Mouse (Mus musculus) testis, postnatal 14 days (tissue): ENCODE measurements around the gene Myo16.
A peak's percentile ranks its signal among the peaks of the same experiment; 100 is the strongest.

Experiments used
- DNase-seq: peaks from one replicate; pipeline ENCODE4 v3.0.0; 2021; ENCODE audit warnings: low spot score

Myo16 gene

DNA sequence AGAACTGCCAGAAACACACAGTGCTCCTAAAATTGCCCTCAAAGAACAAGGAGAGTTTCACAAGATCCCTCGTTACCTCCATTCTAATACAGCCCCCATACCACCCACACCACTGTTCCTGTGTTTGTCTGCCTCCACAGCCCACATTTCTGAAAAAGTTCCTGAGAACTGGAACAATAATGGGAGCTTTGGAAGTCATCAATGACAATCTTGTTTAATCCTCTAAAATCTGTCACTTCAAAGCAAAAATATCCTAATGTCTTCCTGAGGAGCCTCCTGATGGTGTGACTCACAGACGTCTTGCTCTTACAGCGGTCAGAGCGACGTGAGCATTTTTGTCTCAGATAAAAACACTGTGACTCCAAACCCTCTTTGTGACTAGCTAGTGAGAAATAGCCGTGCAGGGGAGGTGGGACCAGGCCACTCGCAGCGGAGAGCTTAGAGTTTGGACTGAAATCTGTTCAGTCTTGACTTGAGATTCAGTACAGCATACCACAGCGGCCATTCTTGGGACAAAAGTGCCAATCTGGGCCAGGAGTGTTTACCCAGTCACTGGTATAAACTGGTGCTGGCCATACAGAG lies 394.4 kb downstream of the Myo16 start:
- DNase-seq: no peak

DNA sequence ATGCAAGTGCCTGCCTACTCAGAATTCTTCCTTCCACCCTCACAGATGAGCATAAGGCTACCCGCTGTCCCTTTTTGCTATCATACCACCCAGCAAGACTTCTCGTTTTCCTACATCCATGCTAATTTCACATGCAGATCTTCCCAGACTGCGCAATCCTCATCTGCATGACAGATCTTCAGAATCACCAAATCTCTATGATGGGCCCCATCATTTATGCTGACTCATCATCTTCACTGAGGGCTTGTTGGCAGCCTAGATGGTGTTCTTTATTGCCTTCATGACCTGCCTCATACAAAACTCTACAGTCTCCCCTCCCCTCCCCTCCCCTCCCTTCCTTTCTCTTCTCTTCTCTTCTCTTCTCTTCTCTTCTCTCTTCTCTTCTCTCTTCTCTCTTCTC lies 395.7 kb downstream of the Myo16 start:
- no peak for DNase-seq

DNA sequence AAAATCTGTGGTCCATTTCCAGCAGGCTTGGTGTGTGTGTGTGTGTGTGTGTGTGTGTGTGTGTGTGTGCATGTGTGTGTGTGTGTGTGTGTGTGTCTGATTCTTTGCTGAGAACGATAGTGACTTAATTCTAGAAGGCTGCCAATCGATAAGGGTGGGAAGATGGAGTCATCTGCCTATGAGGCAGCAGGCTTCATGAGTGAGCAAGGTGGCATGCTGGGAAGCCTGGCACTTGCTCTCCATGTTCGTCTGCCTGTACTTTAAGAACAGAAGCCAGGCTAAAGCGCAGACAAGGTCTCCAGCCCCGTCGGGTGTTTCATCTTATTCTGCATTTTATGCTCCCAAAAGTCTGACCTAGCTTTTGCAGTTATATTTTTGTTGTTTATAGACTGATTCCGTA lies 404.2 kb downstream of the Myo16 start:
- DNase-seq: no peak

DNA sequence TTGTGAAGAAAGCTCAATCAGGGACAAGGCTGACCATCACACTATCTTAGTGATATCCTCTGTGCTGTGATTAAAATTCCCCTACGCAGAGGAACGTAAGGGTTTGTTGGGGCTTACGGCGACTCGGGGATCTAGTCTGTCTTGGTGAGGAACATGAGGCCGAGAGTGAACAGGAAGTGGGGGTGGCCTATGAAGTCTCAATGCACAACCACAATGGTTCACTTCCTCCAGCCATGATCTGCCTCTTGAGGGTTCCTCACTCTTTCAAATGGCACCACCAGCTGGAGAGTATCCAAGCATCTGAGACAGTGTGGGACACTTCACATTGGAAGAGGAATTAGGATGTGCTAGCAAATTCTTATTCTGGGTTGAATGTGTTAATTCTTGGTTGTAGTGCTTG lies 405.8 kb downstream of the Myo16 start:
- DNase-seq: no peak

DNA sequence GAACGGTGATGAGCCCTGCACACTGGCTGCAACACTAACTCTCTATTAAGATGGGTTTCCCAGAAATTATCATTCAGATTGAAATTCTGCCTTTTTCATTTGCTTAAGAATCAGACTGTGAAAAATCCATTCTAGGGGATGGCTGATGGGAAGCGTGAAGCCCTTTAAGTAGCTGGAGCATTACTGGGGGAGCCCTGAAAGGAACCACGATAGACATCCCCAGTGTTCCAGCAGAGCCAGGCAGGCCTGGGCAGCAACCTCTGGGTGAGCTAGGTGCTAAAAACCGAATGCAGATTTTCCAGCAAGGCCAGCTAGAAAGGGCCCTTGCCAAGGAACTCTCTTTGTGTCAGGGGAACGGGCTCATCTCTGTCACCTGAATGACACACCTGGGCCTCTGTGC lies 407.9 kb downstream of the Myo16 start:
- no peak for DNase-seq

DNA sequence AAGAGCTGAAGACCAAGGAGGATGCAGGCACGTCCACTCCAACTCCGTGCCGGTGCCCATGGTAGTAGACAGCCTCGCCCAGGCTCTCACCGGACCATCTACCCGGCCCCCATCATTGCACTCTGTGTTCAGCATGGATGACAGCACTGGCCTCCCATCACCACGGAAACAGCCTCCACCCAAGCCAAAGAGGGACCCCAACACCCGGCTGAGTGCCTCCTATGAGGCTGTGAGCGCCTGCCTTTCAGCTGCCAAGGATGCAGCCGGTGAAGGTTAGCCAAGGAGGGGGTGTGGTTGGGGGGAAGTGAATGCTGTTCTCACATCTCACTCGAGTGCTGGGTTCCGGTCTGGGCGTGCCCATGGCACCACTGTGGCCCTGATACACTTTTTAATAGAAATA lies 408.3 kb downstream of the Myo16 start:
- no peak for DNase-seq

DNA sequence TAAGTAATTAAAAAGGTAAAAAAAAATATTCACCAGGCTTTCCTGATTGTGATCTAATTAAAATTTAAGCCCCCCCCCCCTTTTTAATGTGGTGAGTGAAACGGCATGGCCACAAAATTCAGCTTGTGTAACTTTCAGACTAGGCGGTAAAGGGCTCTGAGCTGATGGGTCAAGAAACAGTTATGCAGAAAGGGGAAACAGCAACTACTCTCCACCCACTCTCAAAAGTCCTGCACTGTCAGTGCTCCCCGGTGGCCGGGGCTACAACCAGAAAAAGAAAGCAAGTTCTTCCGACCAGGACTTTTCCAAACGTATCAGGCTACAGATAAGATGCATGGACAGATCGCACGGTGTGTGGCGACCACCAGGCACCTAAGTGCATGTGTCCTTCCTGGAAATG lies 408.9 kb downstream of the Myo16 start:
- DNase-seq: no peak

DNA sequence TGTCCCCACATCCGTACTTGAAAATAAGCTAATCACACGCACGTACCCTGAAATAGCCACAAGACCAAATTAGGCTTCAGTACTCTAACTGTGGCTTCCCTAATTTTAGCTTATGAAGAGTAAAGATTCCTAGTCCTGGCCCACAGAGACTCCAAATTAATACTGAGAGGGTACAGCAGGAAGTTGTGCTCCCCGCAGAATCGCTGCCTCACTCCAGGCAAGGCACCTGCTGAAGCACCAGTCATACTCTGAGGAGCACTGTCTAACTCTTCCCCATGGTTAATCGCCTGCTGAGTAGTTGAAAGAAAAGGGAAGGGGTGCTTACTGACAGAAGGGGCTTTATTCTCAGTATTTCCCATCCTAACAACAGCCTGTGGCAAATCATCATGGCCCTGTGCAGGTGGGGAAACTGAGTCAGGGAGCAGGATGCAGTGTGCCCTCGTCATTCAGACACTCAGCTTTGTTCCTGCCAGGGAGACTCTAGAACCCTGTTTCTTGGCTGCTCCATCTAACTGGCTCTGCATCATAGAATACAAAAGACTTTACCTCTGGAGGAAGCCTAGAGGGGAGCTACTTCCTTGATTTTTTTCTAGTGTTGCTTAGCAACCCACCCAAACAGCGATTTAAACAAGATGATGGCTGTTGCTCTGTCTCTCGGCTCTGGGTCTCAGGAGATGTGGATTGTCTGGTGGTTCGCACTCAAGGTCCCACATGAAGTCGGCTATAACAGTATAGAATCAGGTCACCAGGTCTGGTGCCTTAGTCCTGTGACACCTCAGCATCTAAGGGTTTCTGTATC lies 411.7 kb downstream of the Myo16 start:
- no peak for DNase-seq

DNA sequence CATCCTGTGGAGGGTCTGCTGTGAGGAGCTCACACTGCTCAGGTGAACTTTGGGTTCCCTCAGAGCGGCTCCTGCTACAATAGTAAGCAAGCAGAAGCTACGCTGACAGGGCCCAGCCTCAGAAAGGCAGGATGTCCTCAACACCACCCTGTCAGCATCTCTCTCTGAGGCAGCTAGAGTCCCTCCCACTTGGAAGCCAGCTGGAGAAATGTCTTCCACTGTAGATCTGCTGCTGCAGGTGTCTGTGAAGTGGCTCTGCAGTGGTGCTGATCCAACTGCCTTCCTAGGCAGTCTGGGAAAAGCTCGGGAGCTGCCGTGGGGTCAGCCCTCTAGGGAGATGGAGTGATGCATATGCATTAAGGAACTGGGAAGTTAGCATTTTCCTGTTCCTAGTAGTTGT lies 414.7 kb downstream of the Myo16 start:
- DNase-seq: no peak

DNA sequence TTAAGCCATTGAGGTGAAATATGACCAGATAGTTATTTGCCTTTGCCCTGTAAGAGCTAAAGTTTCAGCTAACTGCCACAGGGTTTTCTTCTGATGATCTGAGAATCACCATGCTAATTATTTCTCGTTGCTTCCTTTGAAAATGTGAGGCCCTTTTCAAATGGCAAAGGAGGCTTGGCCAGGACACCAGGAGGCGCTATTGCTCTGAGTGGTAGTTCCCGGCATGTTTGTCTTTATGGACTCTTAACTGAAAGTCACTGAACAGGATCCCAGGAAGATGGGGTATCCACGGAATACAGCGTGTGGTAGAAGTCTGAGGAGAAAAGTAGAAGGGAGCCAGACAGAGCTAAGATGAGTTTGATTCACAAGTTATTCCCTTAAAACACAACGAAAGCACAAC lies 420.4 kb downstream of the Myo16 start:
- peak; percentile 19 for DNase-seq

DNA sequence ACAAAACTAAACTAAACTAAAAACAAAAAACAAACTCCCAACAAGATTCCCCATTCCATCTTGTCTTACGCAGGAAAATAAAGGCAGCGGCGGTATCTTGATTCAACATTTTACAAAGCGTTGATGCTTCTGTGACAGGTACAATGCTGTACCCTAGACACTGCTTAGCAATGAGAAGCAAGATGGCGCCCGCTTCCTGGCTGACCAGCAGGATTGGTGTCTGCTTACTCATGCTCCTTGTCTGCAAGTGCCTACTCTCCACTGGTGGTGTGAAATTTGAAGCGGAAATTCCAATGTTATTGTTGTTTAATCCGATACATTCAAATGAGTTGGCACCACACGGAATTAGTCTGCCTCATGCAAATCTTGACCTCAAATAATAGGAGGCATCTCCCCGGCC lies 421.5 kb downstream of the Myo16 start:
- no peak for DNase-seq

DNA sequence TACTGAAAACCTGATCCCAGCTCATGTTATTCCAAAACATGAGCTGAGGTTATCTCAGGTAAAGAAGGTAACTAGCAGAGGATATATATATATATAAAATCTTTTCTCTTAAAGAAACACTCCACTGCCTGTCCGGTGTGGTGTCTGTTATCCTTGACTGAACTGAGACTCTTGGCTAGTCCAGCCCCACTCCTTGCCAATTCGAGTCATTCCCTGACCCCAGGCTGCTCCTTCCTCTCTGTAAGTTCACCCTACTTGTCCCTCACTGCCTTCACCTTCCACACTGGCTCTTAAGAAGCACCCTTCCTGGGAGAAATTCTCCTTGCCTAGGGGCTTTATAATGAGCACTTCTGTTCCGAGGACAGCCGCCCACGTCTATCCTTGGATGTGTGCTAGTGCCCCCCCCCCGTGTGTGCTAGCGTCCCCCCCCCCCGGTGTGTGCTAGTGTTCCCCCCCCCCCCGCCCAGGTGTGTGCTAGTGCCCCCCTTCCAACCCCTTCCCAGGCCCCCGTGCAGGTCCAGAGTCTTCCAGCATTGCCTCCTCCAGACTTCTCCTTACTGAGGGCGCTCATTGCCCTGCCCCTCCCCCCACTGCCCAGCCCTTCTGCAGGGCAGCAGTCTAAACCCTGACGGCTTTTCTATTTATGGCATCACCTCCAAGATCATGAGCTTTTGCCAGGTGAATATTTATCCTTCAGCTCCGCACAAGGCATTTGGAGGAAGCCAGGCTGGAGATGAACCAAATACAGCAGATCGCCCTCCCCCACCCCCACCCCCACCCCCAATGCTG lies 433.4 kb downstream of the Myo16 start:
- DNase-seq: no peak

DNA sequence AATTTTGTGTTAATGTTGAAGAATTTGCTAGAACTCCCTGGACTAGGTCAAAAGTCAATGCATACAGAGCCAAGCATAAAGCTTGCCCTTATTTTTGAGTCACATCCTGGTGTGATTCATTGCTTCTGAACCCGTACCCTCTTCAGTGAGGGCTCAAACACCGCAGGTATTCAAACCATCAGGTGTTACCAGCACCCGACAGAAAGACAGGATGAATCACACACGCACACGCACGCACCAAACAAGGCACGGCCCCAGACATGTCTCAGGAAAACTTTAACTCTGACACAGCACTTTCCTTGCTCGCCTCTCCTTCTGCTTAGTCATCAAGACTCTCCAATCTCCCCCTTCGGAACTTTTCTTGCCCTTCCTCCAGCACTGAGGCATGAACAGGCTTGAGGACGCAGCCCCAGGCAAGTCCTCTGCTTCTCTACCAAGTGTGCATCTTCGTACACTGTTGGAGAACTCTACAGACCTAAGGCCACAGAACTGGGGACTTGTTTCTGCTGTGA lies 435.8 kb downstream of the Myo16 start:
- no peak for DNase-seq

DNA sequence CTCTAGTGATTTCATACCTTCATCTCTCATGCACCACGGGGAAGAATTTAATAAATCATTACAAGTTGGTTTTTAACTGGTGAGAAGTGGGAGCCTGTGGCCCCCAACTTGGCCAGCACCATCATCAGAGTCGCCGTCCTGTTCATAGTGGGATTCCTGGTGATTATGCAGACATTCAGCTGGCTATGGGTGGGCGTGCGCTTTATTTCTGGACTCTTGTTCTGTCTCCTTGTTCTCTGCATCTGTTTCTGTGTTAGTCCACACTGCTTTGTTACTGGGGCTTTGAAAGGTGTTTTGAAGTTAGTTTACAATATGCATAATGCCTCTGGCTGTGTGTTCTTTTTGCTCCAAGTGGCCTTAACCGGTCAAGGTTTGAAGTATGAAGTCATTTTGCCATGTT lies 439.2 kb downstream of the Myo16 start:
- no peak for DNase-seq

DNA sequence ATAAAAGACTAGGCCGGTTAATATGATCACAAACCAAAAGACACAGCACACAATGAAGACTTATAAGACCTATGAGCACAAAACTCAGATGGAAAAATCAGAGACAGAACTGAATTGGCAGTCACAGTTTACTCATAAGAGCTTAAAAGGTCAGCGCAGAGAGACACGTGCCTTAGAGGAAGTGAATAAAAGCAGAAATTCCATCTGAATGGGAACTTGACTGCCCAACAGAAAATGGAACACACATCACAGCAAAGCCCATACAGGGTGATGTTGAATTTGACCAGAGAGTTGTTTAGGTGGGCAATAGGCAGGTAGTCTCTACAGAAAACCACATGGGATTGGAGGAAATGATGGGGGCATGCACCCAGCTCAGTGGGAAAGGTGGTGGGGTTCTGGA lies 442.6 kb downstream of the Myo16 start:
- DNase-seq: no peak

DNA sequence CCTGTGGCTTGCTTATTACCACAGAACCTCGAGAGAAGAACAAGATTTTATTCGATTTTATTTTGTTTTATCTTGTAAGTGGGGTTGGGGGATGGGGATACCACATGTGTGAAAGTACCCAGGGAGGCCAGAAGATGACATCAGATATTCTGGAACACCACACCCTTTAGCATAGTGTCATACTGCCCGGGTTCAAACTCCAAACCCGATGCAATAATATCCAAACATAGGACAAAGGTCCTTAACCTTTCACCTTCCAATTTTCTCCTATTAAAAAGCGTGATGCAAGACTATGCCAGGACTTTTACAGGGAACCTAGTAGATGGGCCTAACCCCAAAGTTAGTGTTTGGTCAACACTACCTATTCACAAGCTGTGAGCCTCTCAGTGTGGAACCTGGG lies 443.9 kb downstream of the Myo16 start:
- no peak for DNase-seq

DNA sequence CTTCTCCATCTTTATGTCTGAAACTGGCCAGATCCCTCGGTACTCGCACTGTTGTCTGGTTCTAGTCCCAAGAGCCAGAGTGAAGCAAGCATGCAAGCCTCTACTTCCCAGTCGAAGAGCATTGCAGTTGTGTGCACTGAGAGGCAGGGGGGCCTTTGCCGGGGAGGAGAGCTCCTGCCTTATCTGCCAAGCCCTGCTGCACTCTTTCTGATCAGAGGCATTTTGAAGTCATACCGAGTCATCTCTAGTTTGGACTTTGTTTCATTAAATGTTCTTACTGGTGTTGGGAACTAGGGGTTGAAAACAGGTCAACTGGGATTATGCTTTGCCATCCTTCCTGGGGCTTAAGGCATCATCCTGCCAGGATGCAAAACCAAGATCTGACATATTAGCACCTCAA lies 445.2 kb downstream of the Myo16 start:
- no peak for DNase-seq

DNA sequence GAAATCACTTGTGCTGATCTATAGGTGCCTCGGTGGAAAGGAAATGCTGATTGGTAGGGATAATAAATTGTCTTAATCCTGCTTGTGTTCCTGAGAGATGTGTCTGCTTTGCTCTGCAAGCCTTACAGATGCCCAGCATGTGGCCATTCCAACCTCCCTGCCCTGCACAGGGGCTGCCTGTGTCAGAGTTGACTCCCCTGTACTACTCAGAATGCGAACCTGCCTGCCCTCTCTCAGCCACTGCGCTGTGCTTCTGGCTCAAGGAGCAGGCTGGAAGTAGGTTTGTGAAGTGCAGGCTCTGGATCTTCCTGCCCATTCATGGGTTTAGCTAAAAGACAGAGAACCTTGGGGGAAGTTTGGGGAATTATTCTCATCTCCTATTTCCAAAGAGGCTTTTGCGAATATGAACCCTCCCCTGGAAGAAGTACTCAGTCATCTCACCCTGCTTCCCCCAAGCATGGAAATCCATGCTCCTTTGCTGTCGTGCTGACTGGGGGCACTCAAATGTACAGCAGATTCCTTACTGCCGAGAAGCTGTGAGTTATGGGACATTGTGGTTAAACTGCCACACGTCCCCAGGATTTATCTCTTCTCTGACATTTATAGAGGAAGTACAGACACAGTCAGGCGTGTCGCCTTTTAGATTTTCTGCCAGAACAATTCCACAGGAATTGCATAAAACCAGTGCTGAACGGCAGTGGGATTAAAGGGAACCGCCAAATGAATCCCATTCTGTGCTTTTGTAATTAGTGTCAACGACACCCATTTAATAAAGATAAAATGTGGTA lies 452.5 kb downstream of the Myo16 start:
- no peak for DNase-seq

DNA sequence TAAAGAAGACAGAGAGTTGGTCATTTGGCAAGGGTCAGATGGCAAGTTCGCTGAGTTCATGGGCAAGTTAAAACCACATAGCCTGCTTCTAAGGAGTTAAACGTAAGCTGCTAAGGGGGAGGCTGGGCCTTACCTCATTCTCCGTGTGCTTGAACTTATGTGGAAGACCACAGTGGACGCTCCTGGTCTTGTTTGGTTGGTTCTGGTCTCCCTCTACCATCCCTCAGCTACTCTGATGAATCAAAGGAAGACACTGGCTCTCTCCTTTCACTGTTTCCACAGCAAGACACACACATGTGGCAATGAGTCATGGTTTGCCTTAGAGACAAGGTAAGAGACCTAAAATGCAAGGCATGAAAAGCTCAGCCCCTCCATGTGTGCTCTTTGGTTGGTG lies 453.1 kb downstream of the Myo16 start:
- no peak for DNase-seq

DNA sequence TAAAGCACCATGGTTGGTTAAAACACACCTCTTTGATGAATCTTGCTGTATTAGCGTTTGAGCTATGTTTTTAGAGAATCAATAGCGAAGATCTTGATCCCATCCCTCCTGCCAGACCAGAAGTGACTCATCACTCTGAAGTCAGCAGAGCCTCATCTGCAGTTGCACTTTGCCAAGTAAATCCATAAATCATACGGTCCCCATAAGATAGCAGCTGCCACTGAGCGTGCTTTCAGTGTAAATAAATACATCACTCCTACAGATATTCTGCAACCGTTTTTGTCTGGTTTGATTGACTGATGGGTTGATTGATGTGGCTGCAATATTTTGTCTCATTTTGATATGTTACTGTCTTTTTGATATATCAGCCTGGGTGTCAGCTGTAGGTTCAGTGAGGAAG lies 457.9 kb downstream of the Myo16 start:
- no peak for DNase-seq

DNA sequence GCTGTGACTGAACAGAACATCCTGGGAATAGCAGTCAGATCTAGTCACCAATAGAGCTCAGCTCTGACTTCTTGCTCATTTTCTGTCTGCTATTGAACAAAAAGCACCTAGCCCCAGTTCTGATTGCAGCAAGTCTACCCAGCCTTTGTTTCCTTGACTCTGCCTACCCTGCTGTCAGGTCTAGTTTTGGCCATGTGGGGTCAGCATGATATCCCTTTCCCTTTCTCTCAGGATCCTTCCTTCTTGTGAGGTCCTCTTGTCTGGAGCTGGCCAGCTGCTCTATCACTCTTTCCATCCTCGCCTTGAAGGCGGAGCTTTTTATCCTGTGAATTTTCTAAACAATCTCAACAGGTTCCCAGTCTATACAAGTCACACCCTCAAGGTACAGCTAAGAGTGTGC lies 459.7 kb downstream of the Myo16 start:
- DNase-seq: no peak

DNA sequence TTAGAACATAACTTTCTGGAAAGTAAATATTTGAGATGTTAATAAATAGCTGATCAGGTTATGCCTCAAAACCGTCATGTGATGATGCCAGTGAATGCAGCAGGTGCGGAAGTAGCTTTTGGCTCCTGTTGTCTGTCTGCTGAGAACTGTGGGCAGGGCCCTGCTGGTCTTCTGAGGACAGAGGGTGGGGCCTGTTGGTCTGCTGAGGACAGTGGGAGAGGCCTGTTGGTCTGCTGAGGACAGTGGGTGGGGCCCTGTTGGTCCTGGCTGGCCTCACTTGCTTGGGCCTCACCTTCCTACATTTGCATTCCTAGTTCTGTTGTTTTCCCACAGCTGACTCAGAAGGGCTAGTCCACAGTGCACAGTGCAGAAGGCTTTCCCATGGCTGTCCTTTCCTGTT lies 466.0 kb downstream of the Myo16 start:
- DNase-seq: no peak
